Mouse (Mus musculus) midbrain, embryonic 11.5 days (tissue): ENCODE data around the gene Mfsd11. TPM values are rescaled to one million over a fixed set of nuclear protein-coding genes. Genes with fewer than 3 reads are reported as not detected.
"Not testable (repeated sequence)": the region's sequence is repeated elsewhere in the genome, so short reads cannot be mapped to it uniquely, and the experiment has no call there.

Experiments used
- ATAC-seq: fragments of 200-750 bp; cut with Nextera tagmentation; 2 replicates; pipeline ENCODE4 v1.8.0; 2017; ENCODE audit warnings: moderate TSS enrichment, moderate library complexity; ENCODE audit not compliant: low FRiP score
- DNase-seq: peaks from one replicate; pipeline ENCODE4 v3.0.0; 2015; ENCODE audit warnings: low spot score; ENCODE audit errors: missing footprints
- H3K27ac ChIP-seq: fragments of 300-500 bp; sonication (generic); 2 replicates; pipeline ENCODE4 v1.5.1; 2014; ENCODE audit warnings: low read depth, low read length
- H3K27me3 ChIP-seq: fragments of 300-500 bp; sonication (generic); 2 replicates; pipeline ENCODE4 v1.6.1; 2014; ENCODE audit warnings: mild to moderate bottlenecking, low read length, moderate library complexity, mixed read lengths; ENCODE audit not compliant: control insufficient read depth, insufficient read depth
- H3K36me3 ChIP-seq: fragments of 300-500 bp; sonication (generic); 2 replicates; pipeline ENCODE4 v1.6.1; 2014; ENCODE audit warnings: mild to moderate bottlenecking, low read length, moderate library complexity, mixed read lengths; ENCODE audit not compliant: control insufficient read depth, insufficient read depth
- H3K4me1 ChIP-seq: fragments of 300-500 bp; sonication (generic); 2 replicates; pipeline ENCODE4 v1.6.1; 2014; ENCODE audit warnings: low read length; ENCODE audit not compliant: control insufficient read depth, insufficient read depth
- H3K4me2 ChIP-seq: fragments of 300-500 bp; sonication (generic); 2 replicates; pipeline ENCODE4 v1.6.1; 2014; ENCODE audit warnings: mild to moderate bottlenecking, moderate library complexity
- H3K4me3 ChIP-seq: fragments of 300-500 bp; sonication (generic); 2 replicates; pipeline ENCODE4 v1.5.1; 2014; ENCODE audit warnings: low read depth, low read length
- H3K9ac ChIP-seq: fragments of 300-500 bp; sonication (generic); 2 replicates; pipeline ENCODE4 v1.6.1; 2014; ENCODE audit warnings: low read length
- H3K9me3 ChIP-seq: fragments of 300-500 bp; sonication (generic); 2 replicates; pipeline ENCODE4 v1.6.1; 2016; ENCODE audit warnings: low read length; ENCODE audit not compliant: control insufficient read depth
- WGBS: fragments of 180-500 bp; shearing (Covaris S2); extraction: QIAGEN DNeasy Blood & Tissue Kit; methylation state at CpG from one replicate; pipeline ENCODE4 v1.1.7; 2014; 5-methylcytosine and 5-hydroxymethylcytosine counted together
- polyA plus RNA-seq: library from polyadenylated mRNA; unstranded; fragments of >200 nt; fragmentation: Nextera tagmentation; extraction: Ambion mirVana; gene quantifications from 2 replicates; pipeline ENCODE4 v1.2.1, GENCODE M21; 2014

Gene Mfsd11
- polyA plus RNA-seq, 1 experiment from 2014 or later, result 30.3 TPM

DNA sequence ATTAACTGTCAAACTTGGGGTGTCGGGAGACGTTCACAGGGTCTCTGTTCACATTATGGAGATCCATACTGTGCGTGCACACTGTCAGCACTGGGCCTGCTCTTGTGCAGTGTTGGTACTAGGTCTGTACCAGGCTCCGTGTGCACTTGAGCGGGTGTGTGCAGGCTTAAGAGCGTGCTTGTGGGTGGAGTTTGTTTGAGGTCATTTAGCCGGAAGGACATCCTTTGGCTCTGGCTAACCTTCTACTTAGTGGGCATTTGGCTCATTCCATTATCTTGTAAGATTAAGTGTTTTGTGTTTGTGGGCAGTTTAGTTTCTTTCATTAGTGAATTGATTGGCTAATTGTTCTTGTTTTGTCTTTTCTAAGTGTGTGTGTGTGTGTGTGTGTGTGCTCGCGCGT lies 30.2 kb downstream of the Mfsd11 start:
- ATAC-seq (no peak), DNase-seq (no peak)
- Histone ChIP-seq H3K4me1 (peaks cover 4% of the 10 kb centered on the region; the same call in 1 of the 2 replicates), H3K27me3 (no peaks in the 10 kb centered on the region; the same call in 1 of the 2 replicates), H3K9me3 (no peaks in the 10 kb centered on the region), H3K4me3 (no peak overlapping the region), H3K36me3 (no peaks in the 10 kb centered on the region), H3K9ac (no peak overlapping the region), H3K4me2 (no peak overlapping the region), H3K27ac (no peak overlapping the region)
- WGBS, result 89% methylated on average over 10 of the region's 10 CpGs

- H3K36me3 ChIP-seq, result no peaks in the 10 kb centered on the region
- DNase-seq (peak; percentile 35), ATAC-seq (no peak)
- H3K9me3 ChIP-seq, result no peaks in the 10 kb centered on the region
- no peak overlapping the region for H3K4me2 ChIP-seq
- peaks cover 4% of the 10 kb centered on the region; the same call in 1 of the 2 replicates for H3K4me1 ChIP-seq
- H3K9ac ChIP-seq, result no peak overlapping the region
- no peaks in the 10 kb centered on the region; the same call in 1 of the 2 replicates for H3K27me3 ChIP-seq
- H3K27ac ChIP-seq, result no peak overlapping the region
- H3K4me3 ChIP-seq, result no peak overlapping the region
- WGBS, result 83% methylated on average over 6 of the region's 6 CpGs
Observed at GRCm38 (mm10) chr11:116884061-116884460, 31.8 kb downstream of the Mfsd11 start.

DNA sequence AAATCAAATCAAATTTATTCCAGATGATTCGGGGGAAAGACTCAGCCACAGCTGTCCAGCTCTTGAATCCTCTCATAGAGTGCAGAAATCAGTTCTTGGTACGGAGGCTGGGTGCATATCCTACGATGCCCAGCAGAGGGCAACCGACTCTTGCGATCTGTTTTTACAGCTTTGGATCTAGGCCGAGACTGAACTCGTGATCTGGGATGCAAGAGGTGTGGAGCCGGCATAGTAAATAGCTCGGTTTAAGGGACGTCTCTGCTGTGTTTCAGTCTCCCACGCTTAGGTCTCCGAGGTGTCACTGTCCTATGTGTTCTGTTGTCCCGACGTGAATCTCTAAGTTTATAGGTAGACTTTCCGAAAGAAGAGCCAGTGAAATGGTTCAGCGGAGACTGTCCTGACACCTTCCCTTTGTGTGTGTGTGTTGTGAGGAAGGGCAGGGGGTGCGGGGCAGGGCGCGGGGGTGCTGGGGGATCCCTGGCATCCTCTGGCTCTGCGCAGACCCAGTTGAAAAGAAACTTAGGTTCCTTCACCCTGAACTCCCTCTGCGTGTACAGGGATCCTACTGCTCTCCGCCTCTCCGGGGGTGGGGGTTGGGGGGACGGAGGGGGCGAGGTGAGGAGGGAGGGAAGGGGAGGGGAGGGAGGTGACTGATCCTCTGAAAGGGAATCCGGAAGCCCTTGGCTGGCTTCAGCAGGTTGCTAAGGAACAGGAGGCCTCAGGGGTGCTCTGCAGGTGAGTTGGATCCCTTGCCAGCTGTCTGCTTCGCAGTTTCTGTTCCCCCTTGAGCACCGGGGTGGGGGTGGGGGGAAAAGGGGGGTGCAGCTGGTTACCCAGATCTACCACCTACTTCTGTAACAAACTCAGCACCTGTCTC lies 33.3 kb downstream of the Mfsd11 start:
- ATAC-seq (no peak), DNase-seq (peak; percentile 99)
- no peaks in the 10 kb centered on the region for H3K36me3 ChIP-seq
- H3K9me3 ChIP-seq, result no peaks in the 10 kb centered on the region
- H3K4me3 ChIP-seq, result peak overlapping the region; percentile 2; the same call in 1 of the 2 replicates
- no peaks in the 10 kb centered on the region; the same call in 1 of the 2 replicates for H3K27me3 ChIP-seq
- peak overlapping the region; percentile 36; the same call in 1 of the 2 replicates for H3K4me2 ChIP-seq
- 3% methylated on average over 28 of the region's 28 CpGs for WGBS
- peaks cover 4% of the 10 kb centered on the region; the same call in 1 of the 2 replicates for H3K4me1 ChIP-seq
- H3K27ac ChIP-seq, result no peak overlapping the region
- H3K9ac ChIP-seq, result peak overlapping the region; percentile 12; the same call in 1 of the 2 replicates

DNA sequence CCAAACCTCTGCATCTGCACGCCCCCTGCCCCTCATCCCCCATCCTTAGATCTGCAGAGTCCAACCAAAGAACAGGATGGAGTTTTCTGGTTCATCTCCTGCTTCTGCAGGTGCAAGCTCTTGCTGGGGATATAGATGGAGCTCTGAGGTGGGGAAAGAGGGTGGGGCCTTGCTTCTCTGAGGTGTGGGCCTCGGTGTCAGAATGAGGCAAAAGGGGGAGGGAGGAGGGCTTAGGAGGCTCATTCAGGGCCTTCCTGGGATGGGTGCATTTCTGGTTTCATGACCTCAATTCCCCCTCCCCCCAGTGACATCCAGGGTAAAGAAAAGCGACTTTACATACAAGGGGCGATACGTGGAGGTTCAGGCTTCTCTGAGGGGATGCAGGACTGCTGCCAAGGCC lies 34.9 kb downstream of the Mfsd11 start:
- H3K9me3 ChIP-seq, result no peaks in the 10 kb centered on the region
- no peak for ATAC-seq
- no peak overlapping the region for H3K4me3 ChIP-seq
- no peak overlapping the region for H3K9ac ChIP-seq
- no peaks in the 10 kb centered on the region; the same call in 1 of the 2 replicates for H3K27me3 ChIP-seq
- H3K36me3 ChIP-seq, result no peaks in the 10 kb centered on the region
- no peak overlapping the region for H3K4me2 ChIP-seq
- no peak for DNase-seq
- peaks cover 4% of the 10 kb centered on the region; the same call in 1 of the 2 replicates for H3K4me1 ChIP-seq
- 65% methylated on average over 5 of the region's 5 CpGs for WGBS
- no peak overlapping the region for H3K27ac ChIP-seq

DNA sequence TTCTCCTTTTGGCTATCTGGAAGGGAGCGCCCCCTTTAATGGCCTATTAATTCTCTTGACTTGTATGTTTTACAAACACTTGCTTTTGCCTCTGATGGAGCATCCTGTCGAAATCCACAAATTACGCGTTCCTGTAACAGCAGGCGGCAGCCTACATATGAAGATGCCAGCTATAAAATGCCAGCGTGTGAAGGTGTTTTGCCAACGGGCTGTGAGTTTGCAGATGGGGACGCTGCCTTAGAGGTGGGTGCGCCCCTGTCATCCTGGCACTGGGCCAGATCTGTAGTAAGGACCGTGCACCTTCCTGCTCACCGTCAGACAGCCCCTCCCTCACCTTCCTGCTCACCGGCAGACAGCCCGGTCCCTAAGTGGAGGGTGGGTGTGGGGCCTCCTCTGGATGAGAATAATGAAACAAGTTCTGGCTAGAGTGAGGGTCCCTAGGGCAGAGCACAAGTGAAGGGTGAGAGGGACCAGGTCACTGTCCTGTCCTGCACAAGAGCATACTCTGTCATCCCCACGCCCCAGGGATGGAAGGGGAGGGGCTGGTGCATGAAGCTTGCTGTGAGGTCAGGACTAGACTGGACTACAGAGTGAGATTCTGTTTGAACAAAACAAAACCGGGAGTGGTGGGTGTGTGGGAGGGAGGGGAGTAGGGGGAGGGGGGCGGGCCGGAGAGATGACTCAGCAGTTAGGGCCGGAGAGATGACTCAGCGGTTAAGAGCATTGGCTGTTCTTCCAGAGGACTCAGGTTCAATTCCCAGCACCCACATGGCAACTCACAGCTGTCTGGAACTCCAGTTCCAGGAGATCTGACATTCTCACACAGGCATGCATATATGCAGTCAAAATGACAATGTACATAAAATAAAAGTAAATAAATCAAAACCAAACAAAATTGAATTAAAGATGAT lies 41.5 kb downstream of the Mfsd11 start:
- ATAC-seq (no peak), DNase-seq (peak; percentile 17)
- Histone ChIP-seq H3K36me3 (no peaks in the 10 kb centered on the region), H3K27ac (no peak overlapping the region), H3K4me2 (no peak overlapping the region), H3K27me3 (no peaks in the 10 kb centered on the region), H3K9me3 (no peaks in the 10 kb centered on the region), H3K9ac (no peak overlapping the region), H3K4me3 (no peak overlapping the region), H3K4me1 (no peaks in the 10 kb centered on the region)
- WGBS, result 78% methylated on average over 19 of the region's 19 CpGs

- H3K36me3 ChIP-seq, result no peaks in the 10 kb centered on the region
- no peak overlapping the region for H3K9ac ChIP-seq
- ATAC-seq (no peak), DNase-seq (peak; percentile 73)
- H3K27ac ChIP-seq, result no peak overlapping the region
- no peak overlapping the region for H3K4me3 ChIP-seq
- no peak overlapping the region for H3K4me2 ChIP-seq
- H3K9me3 ChIP-seq, result no peaks in the 10 kb centered on the region
- H3K27me3 ChIP-seq, result no peaks in the 10 kb centered on the region
- H3K4me1 ChIP-seq, result no peaks in the 10 kb centered on the region
- WGBS, result 62% methylated on average over 3 of the region's 3 CpGs
Observed at GRCm38 (mm10) chr11:116895402-116895801, 43.2 kb downstream of the Mfsd11 start.

DNA sequence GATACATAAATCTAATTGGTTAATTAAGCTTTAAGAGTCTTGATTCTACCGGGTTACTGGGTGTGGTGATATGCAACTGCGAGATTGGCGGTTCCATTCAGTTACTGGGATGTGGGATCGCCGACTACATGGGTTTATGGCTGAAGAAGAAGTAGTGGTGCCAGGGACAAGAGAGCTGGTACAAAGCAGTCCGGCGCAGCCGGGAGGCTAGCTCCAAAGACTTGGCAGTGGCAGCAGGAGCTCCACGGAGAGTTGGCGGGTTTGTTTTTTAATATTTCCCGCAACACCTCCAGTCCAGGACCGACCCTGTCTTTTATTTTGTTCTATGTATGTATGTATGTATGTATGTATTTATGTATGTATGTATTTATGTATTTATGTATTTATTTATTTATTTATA lies 47.0 kb downstream of the Mfsd11 start:
- ATAC-seq (no peak), DNase-seq (peak; percentile 26)
- Histone ChIP-seq H3K9me3 (no peaks in the 10 kb centered on the region), H3K27me3 (no peaks in the 10 kb centered on the region), H3K27ac (no peak overlapping the region), H3K4me3 (no peak overlapping the region), H3K4me2 (no peak overlapping the region), H3K36me3 (no peaks in the 10 kb centered on the region), H3K4me1 (no peaks in the 10 kb centered on the region; the same call in 1 of the 2 replicates), H3K9ac (no peak overlapping the region)
- WGBS, result 91% methylated on average over 12 of the region's 12 CpGs

- not testable (repeated sequence) for H3K9ac ChIP-seq, H3K4me1 ChIP-seq, ATAC-seq, H3K27ac ChIP-seq, H3K4me2 ChIP-seq, H3K9me3 ChIP-seq, H3K36me3 ChIP-seq, H3K4me3 ChIP-seq
- H3K27me3 ChIP-seq, result peaks cover 13% of the 10 kb centered on the region
- 89% methylated on average over 10 of the region's 10 CpGs for WGBS
- DNase-seq, result peak; percentile 51
Observed at GRCm38 (mm10) chr11:116902588-116902987, 50.3 kb downstream of the Mfsd11 start.
